Mouse (Mus musculus) spleen, adult 12 weeks (tissue): ENCODE results near the gene Cdk10.

Experiments
- DNase-seq: peaks from one replicate; pipeline ENCODE4 v3.0.0; 2022; ENCODE audit warnings: low spot score

Cdk10 gene

DNA sequence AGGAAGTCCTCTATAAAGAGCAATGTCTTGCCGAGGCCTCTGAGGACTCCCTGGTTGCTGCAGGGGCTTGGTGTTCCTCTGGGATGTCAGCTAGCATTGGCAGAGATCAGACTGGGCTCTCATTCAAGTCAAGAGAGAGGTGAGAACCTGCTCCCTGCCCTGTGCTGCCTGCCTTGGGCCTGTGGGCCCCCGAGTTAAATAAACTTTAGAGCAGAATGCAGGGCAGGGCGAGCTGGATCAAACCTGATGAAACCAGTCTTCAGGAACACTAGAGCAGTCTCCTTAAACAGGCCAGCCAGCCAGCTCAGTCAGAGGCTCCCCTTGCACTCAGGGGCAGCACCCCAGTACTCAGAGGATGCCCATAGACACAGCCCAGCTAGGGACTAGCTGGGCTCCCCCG, 47.3 kb downstream of the Cdk10 start:
- no peak for DNase-seq

DNA sequence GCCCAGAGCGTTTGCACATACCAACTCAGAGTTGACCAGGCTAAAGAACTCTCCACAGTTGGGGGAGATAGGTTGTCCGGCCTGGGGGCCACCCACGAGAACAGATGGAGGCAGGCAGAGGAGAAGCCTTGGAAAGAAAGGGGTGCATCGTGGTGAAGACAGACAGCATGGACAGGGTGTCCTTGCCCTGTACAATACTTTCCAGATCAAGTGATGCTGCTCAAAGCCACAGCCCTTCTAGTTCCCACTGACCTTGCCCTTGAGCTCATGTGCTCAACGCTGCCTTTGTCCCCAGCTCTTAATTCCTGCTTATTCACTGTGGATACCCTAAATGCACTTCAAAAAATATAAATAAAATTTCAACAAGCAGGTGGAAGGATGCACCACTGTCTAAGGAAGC, 49.8 kb downstream of the Cdk10 start:
- DNase-seq = no peak

DNA sequence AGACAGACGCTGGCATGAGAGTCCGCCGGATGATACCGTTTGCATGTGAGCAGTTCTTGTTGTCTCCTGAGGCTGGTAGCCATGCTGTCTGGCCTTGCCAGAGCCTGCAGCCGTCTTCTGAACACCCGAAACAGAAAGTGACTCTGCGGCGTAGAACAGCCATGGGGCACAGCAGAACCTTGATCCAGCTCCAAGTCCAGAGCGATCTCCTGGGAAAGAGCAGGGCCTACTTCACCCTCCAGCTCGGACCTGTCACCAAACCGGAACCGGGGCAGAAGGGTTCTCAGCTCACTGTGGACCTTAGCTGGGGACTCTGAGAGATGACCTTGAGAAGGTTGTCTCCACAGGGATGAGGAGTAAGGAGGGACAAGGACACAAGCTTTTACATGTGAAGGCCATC, 50.5 kb downstream of the Cdk10 start:
- DNase-seq = no peak

DNA sequence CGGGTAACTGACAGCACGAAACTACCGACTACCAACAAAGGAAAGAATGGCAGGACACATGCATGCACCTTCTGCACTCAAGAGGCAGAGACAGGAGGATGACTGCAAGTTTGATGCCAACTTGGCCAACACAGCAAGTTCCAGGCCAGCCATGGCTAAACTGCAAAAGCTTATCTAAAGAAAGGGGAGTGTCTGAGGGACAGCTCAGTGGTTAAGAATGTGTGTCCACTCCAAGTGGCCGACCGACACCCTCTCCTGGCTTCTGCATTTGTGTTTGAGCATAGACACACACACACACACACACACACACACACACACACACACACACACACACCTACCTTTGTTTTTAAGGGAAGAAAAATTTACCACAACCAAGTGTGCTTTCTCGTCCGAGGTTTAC, 53.8 kb downstream of the Cdk10 start:
- no peak for DNase-seq

DNA sequence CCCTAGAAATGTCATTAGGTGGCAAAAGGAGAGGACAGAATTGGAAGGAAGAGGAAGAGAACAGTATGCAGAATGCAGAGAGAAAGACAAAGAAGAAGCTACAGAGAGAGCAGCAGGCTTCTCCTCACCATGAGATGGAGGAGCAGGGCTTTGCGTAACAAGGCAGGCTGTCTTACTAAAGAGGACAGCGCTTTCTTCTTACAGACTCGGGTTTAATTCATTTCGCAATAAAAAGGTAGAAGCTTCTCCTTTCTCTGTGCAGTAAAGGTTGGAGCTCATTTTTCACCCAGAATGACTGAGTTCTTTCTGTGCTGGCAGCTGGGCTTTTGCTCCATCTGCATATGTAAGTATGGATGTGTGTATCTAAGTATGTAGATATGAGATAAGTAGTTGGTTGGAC, 55.2 kb downstream of the Cdk10 start:
- DNase-seq = no peak

DNA sequence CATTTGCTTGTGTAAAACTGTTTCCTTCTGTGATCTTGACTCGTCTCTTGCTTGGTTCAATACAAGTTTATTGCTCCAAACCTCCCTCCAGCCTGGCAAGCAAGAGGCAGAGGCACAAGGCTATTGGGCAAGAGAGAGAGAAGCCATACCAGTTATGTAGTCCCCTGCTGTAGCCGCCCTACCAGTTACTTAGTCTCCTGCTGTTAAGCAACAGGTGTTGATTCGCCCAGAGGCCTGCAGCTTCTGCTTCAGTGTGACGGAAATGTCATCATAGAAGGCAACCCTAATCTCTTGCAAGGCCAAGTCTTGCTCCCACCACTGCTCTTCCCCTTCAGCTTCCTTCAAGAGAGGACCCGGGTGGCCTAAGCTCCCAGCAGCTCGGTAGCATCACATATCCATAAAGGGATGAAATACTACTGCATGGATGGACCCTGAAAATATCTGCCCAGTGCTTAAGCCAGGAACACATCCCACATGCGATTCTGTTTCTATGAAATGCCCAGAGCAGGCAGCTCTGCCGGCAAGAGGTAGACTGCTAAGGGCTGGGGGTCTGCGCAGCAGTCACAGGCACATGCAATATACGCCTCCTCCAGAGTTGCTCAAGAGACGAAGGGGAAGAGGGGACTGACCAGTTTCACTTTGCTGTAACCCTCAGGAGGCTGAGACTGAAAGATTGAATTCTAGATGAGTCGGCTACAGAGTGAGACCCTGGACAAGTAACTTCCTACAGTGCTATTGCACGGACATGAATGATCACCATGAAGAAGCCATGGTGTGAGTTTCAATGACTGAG, 55.9 kb downstream of the Cdk10 start:
- no peak for DNase-seq
